Mouse (Mus musculus): ENCODE data around the gene Stk16. TPM values are rescaled to one million over a fixed set of nuclear protein-coding genes. Genes with fewer than 3 reads are reported as not detected.

Stk16 gene
- polyA plus RNA-seq, 1 experiment from 2014 or later = 151 TPM

- H3K27me3 ChIP-seq (replicated peaks; ENCODE audit: control insufficient read depth, insufficient read depth, low read length) = no peaks in the 10 kb centered on the region
- H3K36me3 ChIP-seq (ENCODE audit: control insufficient read depth, insufficient read depth) = peaks cover 33% of the 10 kb centered on the region
- no peak for ATAC-seq
- H3K9me3 ChIP-seq (ENCODE audit: control insufficient read depth, low read length) = no peaks in the 10 kb centered on the region
- H3K4me1 ChIP-seq (replicated peaks; ENCODE audit: control insufficient read depth, insufficient read depth, low read length) = peaks cover 7% of the 10 kb centered on the region
- H3K4me2 ChIP-seq (ENCODE audit: low read length) = no peak overlapping the region
- H3K27ac ChIP-seq (ENCODE audit: low read length) = no peak overlapping the region
- no peak overlapping the region for H3K9ac ChIP-seq (replicated peaks; ENCODE audit: low read depth, low read length)
- H3K4me3 ChIP-seq (replicated peaks; ENCODE audit: low read length) = no peak overlapping the region
- 95% methylated on average over 11 of the region's 11 CpGs for WGBS
Observed at GRCm38 (mm10) chr1:75185495-75185894, 25.1 kb upstream of the Stk16 start.

GRCm38 (mm10) chr1:75187126-75187525 lies 23.5 kb upstream of the Stk16 start:
- Histone ChIP-seq H3K27me3 (replicated peaks; ENCODE audit: control insufficient read depth, insufficient read depth, low read length) (no peaks in the 10 kb centered on the region), H3K4me1 (replicated peaks; ENCODE audit: control insufficient read depth, insufficient read depth, low read length) (peaks cover 12% of the 10 kb centered on the region), H3K36me3 (ENCODE audit: control insufficient read depth, insufficient read depth) (peaks cover 29% of the 10 kb centered on the region), H3K9ac (replicated peaks; ENCODE audit: low read depth, low read length) (no peak overlapping the region), H3K27ac (ENCODE audit: low read length) (no peak overlapping the region), H3K9me3 (ENCODE audit: control insufficient read depth, low read length) (no peaks in the 10 kb centered on the region), H3K4me3 (replicated peaks; ENCODE audit: low read length) (no peak overlapping the region), H3K4me2 (ENCODE audit: low read length) (no peak overlapping the region)
- ATAC-seq = no peak

GRCm38 (mm10) chr1:75187914-75188483 lies 22.6 kb upstream of the Stk16 start:
- peaks cover 23% of the 10 kb centered on the region for H3K36me3 ChIP-seq (ENCODE audit: control insufficient read depth, insufficient read depth)
- no peak for ATAC-seq
- no peaks in the 10 kb centered on the region for H3K9me3 ChIP-seq (ENCODE audit: control insufficient read depth, low read length)
- H3K4me2 ChIP-seq (ENCODE audit: low read length) = no peak overlapping the region
- H3K27me3 ChIP-seq (replicated peaks; ENCODE audit: control insufficient read depth, insufficient read depth, low read length) = no peaks in the 10 kb centered on the region
- H3K4me3 ChIP-seq (replicated peaks; ENCODE audit: low read length) = no peak overlapping the region
- no peak overlapping the region for H3K27ac ChIP-seq (ENCODE audit: low read length)
- no peak overlapping the region for H3K9ac ChIP-seq (replicated peaks; ENCODE audit: low read depth, low read length)
- peaks cover 13% of the 10 kb centered on the region for H3K4me1 ChIP-seq (replicated peaks; ENCODE audit: control insufficient read depth, insufficient read depth, low read length)
- 89% methylated on average over 2 of the region's 2 CpGs for WGBS

- peak overlapping the region; percentile 70 for H3K4me2 ChIP-seq (ENCODE audit: low read length)
- no peak overlapping the region for H3K27ac ChIP-seq (ENCODE audit: low read length)
- H3K9me3 ChIP-seq (ENCODE audit: control insufficient read depth, low read length) = no peaks in the 10 kb centered on the region
- no peak for ATAC-seq
- peaks cover 19% of the 10 kb centered on the region for H3K4me1 ChIP-seq (replicated peaks; ENCODE audit: control insufficient read depth, insufficient read depth, low read length)
- WGBS = 80% methylated on average over 2 of the region's 2 CpGs
- peaks cover 12% of the 10 kb centered on the region for H3K36me3 ChIP-seq (ENCODE audit: control insufficient read depth, insufficient read depth)
- H3K9ac ChIP-seq (replicated peaks; ENCODE audit: low read depth, low read length) = no peak overlapping the region
- H3K27me3 ChIP-seq (replicated peaks; ENCODE audit: control insufficient read depth, insufficient read depth, low read length) = no peaks in the 10 kb centered on the region
- H3K4me3 ChIP-seq (replicated peaks; ENCODE audit: low read length) = no peak overlapping the region
Observed at GRCm38 (mm10) chr1:75190577-75190976, 20.1 kb upstream of the Stk16 start.

- no peak for ATAC-seq
- no peaks in the 10 kb centered on the region for H3K9me3 ChIP-seq (ENCODE audit: control insufficient read depth, low read length)
- H3K36me3 ChIP-seq (ENCODE audit: control insufficient read depth, insufficient read depth) = peaks cover 8% of the 10 kb centered on the region
- peak overlapping the region; percentile 87 for H3K27ac ChIP-seq (ENCODE audit: low read length)
- H3K9ac ChIP-seq (replicated peaks; ENCODE audit: low read depth, low read length) = peak overlapping the region; percentile 74
- WGBS = 43% methylated on average over 5 of the region's 5 CpGs
- no peaks in the 10 kb centered on the region for H3K27me3 ChIP-seq (replicated peaks; ENCODE audit: control insufficient read depth, insufficient read depth, low read length)
- peaks cover 19% of the 10 kb centered on the region for H3K4me1 ChIP-seq (replicated peaks; ENCODE audit: control insufficient read depth, insufficient read depth, low read length)
- peak overlapping the region; percentile 70 for H3K4me2 ChIP-seq (ENCODE audit: low read length)
- peak overlapping the region; percentile 62 for H3K4me3 ChIP-seq (replicated peaks; ENCODE audit: low read length)
Observed at GRCm38 (mm10) chr1:75191258-75191621, 19.4 kb upstream of the Stk16 start.

- H3K36me3 ChIP-seq (ENCODE audit: control insufficient read depth, insufficient read depth) = peaks cover 5% of the 10 kb centered on the region
- H3K9me3 ChIP-seq (ENCODE audit: control insufficient read depth, low read length) = no peaks in the 10 kb centered on the region
- no peaks in the 10 kb centered on the region for H3K27me3 ChIP-seq (replicated peaks; ENCODE audit: control insufficient read depth, insufficient read depth, low read length)
- H3K4me2 ChIP-seq (ENCODE audit: low read length) = peak within 1 kb of the TSS; percentile 95
- H3K27ac ChIP-seq (ENCODE audit: low read length) = peak within 1 kb of the TSS; percentile 87
- peak within 1 kb of the TSS; percentile 62 for H3K4me3 ChIP-seq (replicated peaks; ENCODE audit: low read length)
- H3K9ac ChIP-seq (replicated peaks; ENCODE audit: low read depth, low read length) = peak within 1 kb of the TSS; percentile 79
- under 1% methylated on average over 56 of the region's 56 CpGs for whole genome bisulfite sequencing
- H3K4me1 ChIP-seq (replicated peaks; ENCODE audit: control insufficient read depth, insufficient read depth, low read length) = peaks cover 19% of the 10 kb centered on the region
- ATAC-seq = peak; percentile 100
Observed at GRCm38 (mm10) chr1:75191622-75192402, 18.8 kb upstream of the Stk16 start, which contains the start of the genes Ankzf1 and Atg9a. Gene Ankzf1, plus strand, starts transcription at chr1:75192151. Gene Atg9a, minus strand, starts transcription at chr1:75192196.

- no peak for ATAC-seq
- WGBS = under 1% methylated on average over 19 of the region's 19 CpGs
- peaks cover 7% of the 10 kb centered on the region for H3K36me3 ChIP-seq (ENCODE audit: control insufficient read depth, insufficient read depth)
- peak overlapping the region; percentile 81 for H3K27ac ChIP-seq (ENCODE audit: low read length)
- H3K9me3 ChIP-seq (ENCODE audit: control insufficient read depth, low read length) = no peaks in the 10 kb centered on the region
- peak overlapping the region; percentile 95 for H3K4me2 ChIP-seq (ENCODE audit: low read length)
- H3K27me3 ChIP-seq (replicated peaks; ENCODE audit: control insufficient read depth, insufficient read depth, low read length) = no peaks in the 10 kb centered on the region
- peaks cover 19% of the 10 kb centered on the region for H3K4me1 ChIP-seq (replicated peaks; ENCODE audit: control insufficient read depth, insufficient read depth, low read length)
- H3K9ac ChIP-seq (replicated peaks; ENCODE audit: low read depth, low read length) = peak overlapping the region; percentile 79
- peak overlapping the region; percentile 62 for H3K4me3 ChIP-seq (replicated peaks; ENCODE audit: low read length)
Observed at GRCm38 (mm10) chr1:75192452-75192851, 18.2 kb upstream of the Stk16 start.

GRCm38 (mm10) chr1:75201236-75201635 lies 9.4 kb upstream of the Stk16 start:
- H3K4me1 ChIP-seq (replicated peaks; ENCODE audit: control insufficient read depth, insufficient read depth, low read length) = no peaks in the 10 kb centered on the region
- ATAC-seq = no peak
- no peak overlapping the region for H3K4me2 ChIP-seq (ENCODE audit: low read length)
- no peak overlapping the region for H3K4me3 ChIP-seq (replicated peaks; ENCODE audit: low read length)
- H3K27ac ChIP-seq (ENCODE audit: low read length) = no peak overlapping the region
- H3K36me3 ChIP-seq (ENCODE audit: control insufficient read depth, insufficient read depth) = peaks cover 17% of the 10 kb centered on the region
- WGBS = 87% methylated on average over 1 of the region's 1 CpGs
- no peaks in the 10 kb centered on the region for H3K27me3 ChIP-seq (replicated peaks; ENCODE audit: control insufficient read depth, insufficient read depth, low read length)
- H3K9me3 ChIP-seq (ENCODE audit: control insufficient read depth, low read length) = no peaks in the 10 kb centered on the region
- H3K9ac ChIP-seq (replicated peaks; ENCODE audit: low read depth, low read length) = no peak overlapping the region

GRCm38 (mm10) chr1:75208967-75209678 lies 1.5 kb upstream of the Stk16 start:
- H3K9ac ChIP-seq (replicated peaks; ENCODE audit: low read depth, low read length) = peak overlapping the region; percentile 48
- no peaks in the 10 kb centered on the region for H3K9me3 ChIP-seq (ENCODE audit: control insufficient read depth, low read length)
- peak overlapping the region; percentile 46 for H3K4me2 ChIP-seq (ENCODE audit: low read length)
- ATAC-seq = no peak
- 12% methylated on average over 34 of the region's 34 CpGs for WGBS
- 0 out of 2 replicates have a peak, but pooled peaks cover 4% of the 10 kb centered on the region for H3K27me3 ChIP-seq (replicated peaks; ENCODE audit: control insufficient read depth, insufficient read depth, low read length)
- H3K36me3 ChIP-seq (ENCODE audit: control insufficient read depth, insufficient read depth) = peaks cover 4% of the 10 kb centered on the region
- H3K4me3 ChIP-seq (replicated peaks; ENCODE audit: low read length) = peak overlapping the region; percentile 32
- no peak overlapping the region for H3K27ac ChIP-seq (ENCODE audit: low read length)
- H3K4me1 ChIP-seq (replicated peaks; ENCODE audit: control insufficient read depth, insufficient read depth, low read length) = peaks cover 31% of the 10 kb centered on the region

Data from forebrain, embryonic 16.5 days (tissue).